In the genomic region with DNA sequence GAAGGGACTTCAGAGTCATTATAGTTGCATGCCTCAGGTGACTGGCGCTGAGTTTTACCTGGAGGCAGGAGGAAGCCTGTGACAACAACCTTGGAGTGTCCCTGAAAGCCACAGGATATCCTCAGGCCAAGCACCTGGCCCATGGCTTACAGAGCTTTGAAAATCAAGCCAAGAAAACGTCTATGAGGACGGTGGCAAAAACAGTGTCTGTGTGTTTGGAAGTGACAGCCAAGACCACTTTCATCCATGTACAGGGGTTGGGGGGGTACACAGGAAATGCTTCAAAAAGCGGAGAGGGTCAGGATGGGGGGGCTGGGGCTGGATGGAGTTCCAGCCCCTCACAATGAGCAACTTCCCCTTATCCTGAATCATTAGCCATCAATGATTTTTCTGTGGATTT, we compare ENCODE assay signal across 14 mouse cellular contexts.
"Had no signal": no experiment of that assay in that cellular context is flagged by ENCODE, and none has a peak within 500 bp of the region (broad histone marks: within the 10 kb centered on the region; RNA-seq: fewer than 3 reads in every experiment).

No protein-coding gene starts in this region.

- DNase-seq: kidney, adult 2 months; kidney, postnatal 14 days; layer of hippocampus, adult 9-11 months; layer of hippocampus, postnatal 36 days; lung, embryonic 14.5 days; lung, postnatal 10 days; lung, postnatal 4 days; right cerebral cortex, adult 18-20 months; right cerebral cortex, postnatal 25 days; thymus, postnatal 36 days had no signal

- H3K36me3 ChIP-seq: kidney, embryonic 15.5 days; limb, embryonic 15.5 days; liver, embryonic 12.5 days had no signal

- H3K27ac ChIP-seq: kidney, embryonic 15.5 days; limb, embryonic 15.5 days; liver, embryonic 12.5 days had no signal

- H3K4me3 ChIP-seq: kidney, embryonic 15.5 days; limb, embryonic 15.5 days; liver, embryonic 12.5 days had no signal

- H3K9me3 ChIP-seq: kidney, embryonic 15.5 days; limb, embryonic 15.5 days; liver, embryonic 12.5 days had no signal

- H3K9ac ChIP-seq: kidney, embryonic 15.5 days; limb, embryonic 15.5 days; liver, embryonic 12.5 days; lung, embryonic 14.5 days had no signal

- H3K4me2 ChIP-seq: kidney, embryonic 15.5 days; limb, embryonic 15.5 days; liver, embryonic 12.5 days; lung, embryonic 14.5 days; midbrain, embryonic 11.5 days had no signal

- ATAC-seq: liver, embryonic 12.5 days had no signal
